Mouse (Mus musculus) monocyte, adult 2 months (primary cell): ENCODE data around the gene Zfpm1.

Source experiments
- DNase-seq, 2 experiments: peaks; one replicate each; pipeline ENCODE4 v3.0.0; 2022; ENCODE audit warnings: low spot score in 2 of 2, low read depth in 1 of 2

Zfpm1 gene

DNA sequence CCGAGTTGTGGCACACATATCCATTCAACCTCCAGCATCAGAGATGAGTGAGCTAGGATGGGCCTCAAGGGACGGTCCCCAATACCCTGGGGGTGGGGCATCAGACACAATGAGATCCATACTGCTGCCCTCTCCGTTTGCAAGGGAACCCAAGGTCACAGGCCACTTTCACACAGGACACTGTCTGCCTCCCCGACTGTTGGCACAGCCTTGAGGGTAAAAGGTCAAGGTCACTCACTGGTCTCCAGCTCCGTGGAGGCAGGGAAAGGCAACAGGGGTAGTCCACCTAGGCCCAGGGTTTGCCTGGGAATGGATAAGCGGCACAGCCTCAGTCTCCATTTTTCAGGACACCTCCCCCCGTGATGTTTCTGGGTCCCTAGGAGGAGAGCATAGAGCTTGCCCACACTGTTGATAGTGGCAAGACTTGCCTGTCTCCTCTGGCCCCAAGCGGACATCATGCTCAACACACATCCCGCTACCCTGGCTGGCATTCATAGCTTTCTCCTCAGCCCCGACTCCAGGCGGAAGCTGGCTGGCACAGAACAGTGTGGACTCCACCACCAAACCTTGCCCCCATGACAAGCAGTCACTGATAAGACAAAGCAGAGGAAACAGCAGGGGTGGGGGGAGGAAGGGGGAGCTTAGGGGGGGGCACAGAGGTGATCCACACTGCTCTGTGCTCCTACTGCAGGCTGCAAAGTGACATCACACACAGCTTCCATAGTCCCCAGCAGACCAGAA, 7.1 kb upstream of the Zfpm1 start:
- no peak for DNase-seq

DNA sequence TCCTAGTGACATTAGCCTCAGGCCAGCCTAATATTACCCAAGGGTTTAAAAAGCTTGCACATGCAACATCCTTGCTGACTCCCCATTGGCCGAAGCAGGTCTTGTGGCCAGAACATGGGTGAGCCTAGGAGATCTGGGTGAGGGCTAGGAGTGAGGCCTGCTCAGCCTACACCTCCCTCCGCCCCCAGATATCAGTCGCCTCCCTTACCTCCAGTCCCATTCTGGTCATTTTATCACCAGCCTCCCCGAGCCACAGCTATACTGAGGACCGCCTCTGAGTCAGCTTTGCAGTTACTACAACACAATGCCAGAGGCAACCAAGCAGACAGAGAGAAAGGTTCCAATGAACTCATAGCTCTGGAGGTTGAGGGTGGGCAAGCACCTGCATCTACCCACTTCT, 5.6 kb upstream of the Zfpm1 start:
- DNase-seq, result no peak

DNA sequence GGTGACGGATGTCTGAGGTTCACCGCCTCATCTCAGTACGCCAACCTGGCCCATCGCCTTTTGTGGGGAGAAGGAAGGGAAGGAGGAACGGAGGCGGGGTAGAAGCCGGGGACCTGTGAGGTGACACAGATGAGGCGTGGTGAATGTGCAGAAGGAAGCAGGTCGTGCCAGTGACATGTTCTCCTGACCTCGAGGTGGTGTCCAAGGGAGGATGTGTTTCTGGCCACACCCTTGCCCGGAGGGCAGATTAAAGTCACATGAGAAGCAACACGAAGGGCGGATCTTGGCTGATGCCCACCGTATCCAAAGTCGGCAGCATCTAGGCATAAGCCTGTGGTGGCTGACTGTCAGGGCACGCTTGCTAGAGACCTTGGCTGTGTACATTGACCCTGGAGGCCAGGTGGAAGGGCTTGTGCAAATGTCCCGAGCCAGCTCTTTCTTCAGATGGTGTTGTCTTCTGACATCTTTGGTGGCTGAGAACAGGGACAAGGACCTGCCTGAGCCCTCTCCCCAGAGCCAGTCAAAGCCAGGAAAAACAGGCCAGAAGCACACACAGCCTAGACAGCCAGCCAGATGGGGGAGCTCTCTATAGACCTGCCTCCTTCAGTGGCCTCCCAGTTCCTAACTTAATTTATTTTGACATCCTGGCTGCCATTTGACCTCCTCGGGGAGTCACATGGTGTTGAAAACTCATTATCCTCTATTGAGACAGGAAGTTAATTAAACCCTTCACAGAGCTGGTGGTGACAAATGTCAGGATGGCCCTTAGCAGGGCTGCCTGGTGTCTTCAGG, 4.5 kb upstream of the Zfpm1 start:
- DNase-seq, result no peak

DNA sequence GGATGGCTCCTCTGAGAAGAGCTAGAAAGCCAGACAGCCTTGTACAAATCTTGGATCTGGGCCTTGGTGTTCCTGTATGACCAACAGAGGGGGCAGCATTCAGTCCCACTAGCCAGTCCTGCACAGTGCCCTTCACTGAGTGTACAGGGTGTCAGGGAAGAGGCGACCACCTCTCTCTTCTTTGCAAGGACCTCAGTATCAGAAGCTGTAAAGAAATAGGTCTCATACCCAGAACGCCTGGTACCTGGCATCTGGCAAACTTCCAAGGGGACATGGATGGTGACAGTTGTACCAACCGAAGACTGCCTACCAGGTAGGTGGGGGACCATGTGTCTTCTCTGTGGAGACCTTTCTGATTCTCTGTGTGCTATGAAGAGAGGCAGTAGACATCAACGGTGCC, 1.8 kb upstream of the Zfpm1 start:
- no peak for DNase-seq

DNA sequence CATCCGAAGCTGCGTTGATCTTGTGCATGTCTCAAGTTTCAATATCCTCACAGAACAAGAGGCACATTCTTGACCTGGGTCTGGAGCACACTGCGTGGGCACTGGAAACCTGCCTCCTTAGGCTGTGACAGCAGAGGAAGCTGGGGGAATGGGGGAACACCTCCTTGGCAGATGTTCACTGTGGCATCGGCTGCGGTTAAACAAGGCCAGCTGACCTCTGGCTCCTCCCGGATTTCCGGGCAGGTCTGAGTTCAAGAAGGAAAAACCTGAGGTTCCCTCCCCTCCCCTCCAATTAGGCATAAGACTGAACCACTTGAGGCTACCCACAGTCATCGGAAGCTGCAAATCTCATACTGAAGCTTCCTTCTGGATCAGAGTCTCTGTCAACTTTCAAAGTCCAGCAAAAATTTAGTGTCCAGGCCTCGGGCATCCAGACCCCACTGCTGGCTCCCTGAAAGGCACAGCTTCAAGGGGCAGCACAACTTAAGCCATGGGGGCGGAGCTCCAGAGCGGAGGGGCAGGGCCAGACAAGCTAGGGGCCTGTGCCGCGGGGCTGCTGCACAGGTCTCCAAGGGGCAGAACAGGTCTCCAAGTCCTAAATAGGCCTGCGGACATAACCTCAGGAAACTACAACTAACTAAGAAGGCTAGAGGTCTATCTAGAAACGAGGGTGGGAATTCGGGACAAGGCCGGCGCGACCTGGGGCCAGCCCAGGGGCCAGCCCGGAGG, 1.2 kb upstream of the Zfpm1 start:
- DNase-seq, result no peak

DNA sequence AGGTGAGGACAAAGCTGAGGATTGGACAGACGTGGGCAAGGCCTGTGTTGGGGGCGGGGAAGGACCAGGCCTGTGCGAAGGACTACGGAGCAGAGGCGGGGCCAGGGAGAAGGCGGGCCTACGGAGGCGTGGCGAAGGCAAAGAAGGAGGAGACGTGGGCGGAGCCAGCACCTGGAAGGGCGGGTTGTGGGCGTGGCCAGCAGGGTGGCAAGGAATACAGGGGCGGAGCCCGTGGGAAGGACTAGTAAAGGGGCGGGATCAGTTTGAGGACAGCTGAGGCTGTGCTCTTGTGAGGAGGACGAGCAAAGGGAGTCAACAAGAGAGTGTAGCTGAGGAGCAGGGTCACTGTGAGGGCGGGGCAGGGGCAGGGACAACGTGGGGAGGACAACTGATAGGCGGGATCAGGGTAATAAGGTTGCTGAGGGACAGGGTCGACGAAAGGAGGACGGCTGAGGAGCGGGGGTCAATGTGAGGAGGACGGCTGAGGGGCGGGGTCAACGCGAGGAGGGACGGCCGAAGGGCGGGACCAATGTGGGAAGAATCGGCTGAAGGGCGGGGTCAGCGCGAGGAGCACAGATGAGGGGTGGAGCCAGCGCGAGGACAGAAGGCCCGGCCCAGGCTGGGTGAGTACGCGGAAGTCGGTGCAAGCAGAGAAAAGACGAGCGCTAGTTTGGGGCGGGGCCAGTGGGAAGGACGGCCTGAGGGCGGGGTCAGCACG, 465 bp upstream of the Zfpm1 start:
- peak; percentile 96 to 99 for DNase-seq

DNA sequence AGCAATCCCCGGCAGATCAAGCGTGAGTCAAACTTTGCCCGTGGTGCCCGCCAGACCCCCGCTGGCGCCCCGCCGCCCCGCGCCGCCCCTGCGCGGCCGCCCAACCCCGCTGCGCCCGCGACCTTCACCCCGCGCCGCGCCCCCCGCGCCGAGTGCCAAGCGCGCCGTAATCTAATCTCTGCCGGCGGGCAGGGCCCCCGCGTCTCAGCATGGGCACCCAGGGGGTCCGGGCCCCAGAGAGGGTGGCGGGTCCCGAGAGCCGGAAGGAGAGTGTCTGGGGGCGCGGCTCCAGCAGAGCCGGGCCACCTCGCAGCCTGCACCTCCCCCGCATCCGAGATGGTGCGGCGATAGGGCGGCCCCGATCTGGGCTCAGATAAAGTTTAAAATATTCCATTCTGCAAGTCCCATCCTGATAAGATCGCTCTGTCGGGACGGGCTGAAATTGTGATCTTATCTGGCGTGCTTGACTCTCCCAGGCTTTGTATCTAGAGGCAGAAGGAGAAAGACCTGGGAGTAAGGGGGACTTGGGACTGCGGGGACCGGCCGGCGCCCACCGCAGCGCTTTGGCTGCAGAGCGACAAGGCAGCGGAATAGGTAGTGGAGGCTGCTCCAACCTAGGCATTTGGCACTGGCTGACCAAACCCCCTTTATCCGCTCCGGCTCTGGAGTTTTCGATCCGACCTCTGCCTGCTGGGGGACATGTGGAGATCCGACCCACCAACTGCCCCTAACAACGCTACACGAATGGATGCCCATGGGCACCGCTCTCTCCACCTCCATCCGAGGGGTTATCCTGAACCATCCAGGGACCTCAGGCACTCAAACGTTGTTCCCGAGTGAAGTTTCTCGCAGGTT, 787 bp downstream of the Zfpm1 start:
- DNase-seq, result no peak

DNA sequence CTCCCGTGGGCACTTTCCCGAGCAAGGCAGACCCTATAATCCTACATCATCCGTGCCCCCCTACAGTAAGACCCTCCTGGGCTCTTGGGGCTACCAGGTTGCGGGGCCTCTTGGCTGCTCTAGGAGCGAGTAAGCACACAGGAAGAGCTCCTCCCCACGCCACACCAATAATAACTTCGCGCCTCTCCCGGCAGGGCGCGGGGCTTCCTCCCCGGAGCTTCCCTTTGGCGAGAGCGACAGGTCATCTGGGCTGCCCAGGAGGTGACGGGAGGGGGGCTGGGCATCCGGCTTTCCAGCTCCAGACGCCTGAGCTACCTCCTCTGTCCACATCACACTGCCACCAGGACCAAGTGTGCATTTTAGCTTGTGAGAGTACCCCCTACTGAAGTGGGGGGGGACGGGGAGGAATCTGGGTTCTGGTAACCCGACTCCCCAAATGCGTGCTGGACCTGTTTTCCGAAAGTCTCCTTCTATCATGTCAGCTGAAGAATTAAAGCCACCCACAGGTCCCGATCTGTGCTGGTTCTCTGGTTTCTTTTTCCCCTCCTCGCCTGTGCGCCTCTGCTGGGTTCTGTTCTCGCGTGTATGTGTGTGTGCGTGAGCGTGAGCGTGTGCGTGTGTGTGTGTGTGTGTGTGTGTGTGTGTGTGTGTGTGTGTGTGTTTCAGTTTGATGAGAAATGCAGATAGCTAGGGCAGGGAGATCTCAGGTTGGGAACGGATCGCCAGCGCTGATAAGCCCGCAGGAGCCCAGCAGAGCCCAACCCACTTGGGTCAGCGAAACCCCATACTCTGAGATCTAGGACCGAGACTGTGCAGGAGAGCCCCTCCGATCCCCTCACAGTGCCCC, 1.6 kb downstream of the Zfpm1 start:
- no peak for DNase-seq

DNA sequence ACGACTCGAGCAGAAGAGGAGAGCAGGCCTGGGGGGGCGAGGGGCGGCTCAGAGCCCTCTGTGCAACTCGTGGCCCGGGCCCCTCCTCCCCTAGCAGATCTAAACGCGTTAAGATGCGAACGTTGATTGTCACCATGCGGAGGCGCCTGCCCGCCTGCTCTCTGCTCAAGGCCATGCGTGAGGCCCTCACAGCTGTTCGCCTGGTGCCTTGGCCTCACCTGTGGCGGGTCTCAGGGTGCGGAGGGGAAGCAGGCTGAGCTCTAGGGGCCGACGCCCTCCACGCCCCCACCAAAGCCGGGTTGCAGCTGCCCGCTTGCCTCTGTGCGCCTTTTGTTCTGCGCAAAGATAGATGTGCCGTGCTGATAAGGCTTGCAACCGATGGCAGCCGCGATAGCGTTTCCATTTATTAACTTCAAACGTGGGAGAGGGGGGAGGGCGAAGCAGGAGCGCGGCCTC, 2.3 kb downstream of the Zfpm1 start:
- no peak for DNase-seq

DNA sequence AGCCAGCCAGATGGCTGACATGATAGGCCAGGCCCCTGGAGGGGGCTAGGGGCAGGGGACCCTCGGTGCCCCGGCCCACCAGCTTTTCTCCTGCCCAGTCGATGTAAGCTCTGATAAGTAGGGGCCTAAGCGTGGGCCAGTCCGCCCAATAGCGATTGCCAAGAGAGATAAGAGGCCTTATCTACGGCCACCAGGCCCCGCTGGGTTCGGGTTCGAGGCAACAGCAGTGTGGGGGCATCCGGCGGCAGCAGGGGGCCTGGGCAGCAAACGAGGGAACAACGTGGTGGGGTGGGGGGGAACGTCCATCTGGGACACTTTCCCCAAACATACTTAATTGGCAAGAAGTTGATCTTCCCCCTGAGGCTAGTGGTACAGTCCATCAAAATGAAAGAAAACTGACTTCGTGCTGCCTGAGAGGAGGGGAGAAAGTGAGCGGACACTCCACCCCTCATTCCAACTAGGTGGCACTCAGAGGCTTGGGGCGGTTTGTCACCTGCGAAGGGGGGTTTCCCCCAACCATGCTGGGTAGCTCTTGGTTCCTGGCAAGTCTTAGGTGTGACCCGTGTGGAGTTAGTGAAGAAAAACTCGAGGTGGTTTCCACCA, 2.8 kb downstream of the Zfpm1 start:
- no peak for DNase-seq

DNA sequence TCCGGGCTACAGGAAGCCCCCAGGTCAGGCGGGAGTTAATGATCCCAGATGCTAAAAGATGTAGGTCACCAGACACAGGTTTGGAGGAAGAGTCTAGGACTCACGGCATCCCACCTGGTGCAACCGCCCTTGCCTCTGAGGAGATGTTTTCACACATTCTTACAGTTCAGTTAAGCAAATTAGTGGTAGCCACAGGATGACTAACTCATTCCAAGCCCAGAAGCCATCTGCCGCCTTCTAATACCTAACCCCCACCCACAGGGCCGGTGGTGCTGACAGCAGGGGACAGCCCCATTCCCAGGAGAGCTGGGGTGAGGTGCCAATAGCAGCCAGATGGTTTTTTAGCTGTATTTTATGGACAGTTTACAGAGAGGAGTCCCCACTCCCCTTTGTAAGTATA, 3.8 kb downstream of the Zfpm1 start:
- DNase-seq, result no peak

DNA sequence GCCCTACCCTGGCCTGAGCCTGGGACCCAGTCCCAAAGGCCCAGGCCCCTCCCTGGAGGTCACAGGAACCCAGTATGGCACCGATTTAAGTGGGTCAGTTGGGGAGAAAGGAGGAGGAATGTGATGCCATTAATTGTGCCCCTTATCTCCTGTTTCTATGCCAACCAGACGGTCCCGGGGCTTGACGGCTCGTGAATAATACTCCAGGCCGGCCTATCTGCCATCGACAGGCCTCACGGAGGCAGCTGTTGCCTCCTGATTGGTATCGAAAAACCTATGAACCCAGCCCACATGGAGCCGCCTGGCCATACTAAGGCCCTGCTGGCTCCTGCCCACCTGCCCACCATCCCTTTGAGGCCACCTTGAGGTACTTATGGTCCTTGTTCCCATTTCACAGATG, 5.0 kb downstream of the Zfpm1 start:
- no peak for DNase-seq

DNA sequence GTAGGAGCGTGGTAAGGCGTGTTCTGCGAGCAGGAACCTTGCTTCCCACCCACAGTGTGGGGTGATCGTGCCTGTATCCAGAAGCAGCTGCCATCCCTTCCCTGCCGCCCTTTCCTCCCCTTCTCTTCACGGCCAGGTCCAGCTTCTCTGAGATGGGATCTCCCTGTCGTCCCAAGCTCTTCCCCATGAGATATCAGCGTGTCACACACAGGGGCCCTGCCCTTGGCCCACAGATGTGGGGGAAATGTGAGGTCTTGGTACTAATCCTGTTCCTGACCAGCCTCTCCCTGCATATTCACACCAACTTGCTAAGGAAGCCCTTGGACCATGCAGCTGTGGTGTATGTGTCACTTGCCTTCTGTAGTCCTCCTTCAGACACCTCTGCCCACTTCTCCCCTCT, 5.8 kb downstream of the Zfpm1 start:
- no peak for DNase-seq

DNA sequence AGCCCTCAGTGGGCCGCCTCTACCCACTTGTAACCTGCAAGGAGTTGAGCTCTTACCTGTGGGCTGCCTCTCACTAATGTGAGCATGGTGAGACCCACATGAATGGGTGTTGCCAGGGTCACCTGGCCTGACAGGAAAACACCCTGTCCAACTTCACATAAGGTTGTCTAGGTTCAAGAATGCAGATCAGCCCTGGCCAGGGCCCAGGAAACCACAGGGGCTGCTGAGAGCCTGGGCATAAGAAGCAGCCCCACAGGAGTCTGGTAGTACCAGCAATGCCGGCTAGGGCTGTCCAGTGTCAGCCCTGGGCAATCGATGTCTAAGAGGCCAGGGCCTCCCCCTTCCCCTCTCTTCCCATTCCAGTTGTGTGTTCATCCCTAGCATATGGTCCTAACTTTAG, 6.4 kb downstream of the Zfpm1 start:
- DNase-seq, result no peak

DNA sequence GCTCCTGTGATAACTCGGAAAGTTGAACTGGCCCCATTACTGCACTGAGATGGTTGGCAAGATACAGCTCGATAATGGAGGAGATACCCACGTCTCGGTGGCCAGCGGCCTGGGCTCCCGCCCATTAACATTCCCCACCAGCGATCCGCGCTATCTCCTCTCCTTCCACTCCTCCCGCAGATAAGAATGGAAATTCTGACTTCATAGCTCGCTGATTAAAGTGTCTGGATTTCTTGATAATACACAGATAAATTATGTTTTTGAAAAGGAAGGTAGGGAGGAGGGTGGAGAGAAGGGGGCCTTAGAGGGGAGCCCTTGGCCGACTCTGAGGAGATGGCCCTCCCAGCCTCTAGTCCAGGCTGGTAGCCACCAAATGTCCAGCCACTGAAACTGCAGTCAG, 9.1 kb downstream of the Zfpm1 start:
- DNase-seq, result no peak

DNA sequence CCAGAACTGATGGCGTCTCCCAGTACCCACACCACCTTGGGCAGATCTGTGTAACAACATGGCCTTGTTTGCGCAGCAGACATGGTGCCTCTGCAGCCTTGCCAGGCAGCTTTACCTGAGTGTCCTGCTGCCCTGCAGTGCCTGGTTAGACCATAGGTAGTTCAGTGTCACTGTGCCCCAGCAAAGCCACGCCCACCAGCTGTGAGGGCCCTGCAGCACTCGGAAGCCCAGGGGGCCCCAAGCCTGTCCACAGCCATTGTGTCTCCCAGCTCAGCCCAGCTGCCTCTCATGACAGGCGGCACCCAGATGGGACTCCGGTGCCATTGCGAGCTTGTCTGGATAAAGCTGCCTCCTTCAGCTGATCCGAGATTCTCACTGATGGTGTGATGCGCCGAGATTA, 9.6 kb downstream of the Zfpm1 start:
- DNase-seq, result no peak

DNA sequence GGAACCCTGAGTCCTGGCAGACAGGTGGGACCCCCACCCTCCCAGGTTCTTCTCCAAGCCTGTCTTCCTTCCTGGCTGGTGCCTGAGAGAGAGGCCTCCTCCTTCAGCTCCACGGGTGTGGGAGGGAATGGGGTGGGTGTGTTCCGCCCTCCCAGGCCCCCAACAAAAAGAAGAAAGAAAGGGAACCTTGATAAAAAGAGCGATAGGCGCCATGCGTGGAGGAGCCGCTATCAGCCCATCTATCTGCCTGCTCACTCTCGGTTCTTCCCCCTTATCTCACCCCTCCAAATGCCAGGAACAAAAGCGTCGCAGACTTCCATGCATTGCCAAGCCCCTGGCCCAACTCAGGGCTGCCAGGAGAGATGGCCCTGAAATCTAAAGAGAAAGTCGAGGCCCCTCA, 11.5 kb downstream of the Zfpm1 start:
- no peak for DNase-seq

DNA sequence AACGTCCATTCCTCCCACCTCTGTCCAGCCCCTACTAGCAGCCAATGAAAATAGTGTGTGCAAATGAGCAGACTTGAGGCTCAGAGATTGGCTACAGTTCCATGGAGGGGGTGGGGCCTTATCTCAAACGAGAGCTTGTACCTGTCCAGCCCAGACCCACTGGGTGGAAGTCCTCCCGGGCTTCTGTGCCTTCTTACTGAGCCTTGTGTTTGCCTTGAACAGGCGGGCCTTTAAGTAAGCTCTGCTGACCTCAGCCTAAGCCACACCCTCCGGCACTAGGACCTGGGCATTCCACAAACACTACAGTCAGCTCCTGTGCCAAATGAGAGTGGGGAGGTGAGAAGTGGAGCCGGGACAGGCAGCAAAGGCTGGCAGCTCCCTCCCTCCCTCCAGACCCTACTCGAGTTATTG, 12.3 kb downstream of the Zfpm1 start:
- no peak for DNase-seq

DNA sequence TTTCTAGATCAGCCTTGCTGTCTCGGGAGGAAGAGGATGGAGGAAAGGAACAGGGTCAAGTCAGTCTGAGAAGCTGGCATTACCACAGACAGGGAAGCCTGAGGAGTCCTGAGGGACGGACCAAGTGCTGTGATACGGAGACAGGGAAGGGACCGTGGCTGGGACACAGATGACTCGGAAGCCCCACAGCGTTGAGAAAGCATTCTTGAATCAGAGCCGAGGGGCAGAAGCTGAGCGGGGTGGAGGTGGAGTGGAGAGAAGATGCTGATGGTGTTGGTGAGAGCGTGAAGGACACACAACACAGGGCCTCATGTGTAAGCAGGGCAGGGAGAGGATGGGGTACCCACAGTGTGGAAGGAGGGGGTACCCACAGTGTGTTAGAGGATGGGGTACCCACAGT, 13.4 kb downstream of the Zfpm1 start:
- no peak for DNase-seq
